Comparison of ENCODE assay signal across 17 mouse cellular contexts in genomic region chr6:8370624-8371023, GRCm38 (mm10).
DNase-seq lines count a peak whose midpoint lies in the region; ATAC-seq and TF ChIP-seq lines count a peak whose summit lies in the region.
"Had no signal": no experiment of that assay in that cellular context is flagged by ENCODE, and none has a peak within 500 bp of the region (broad histone marks: within the 10 kb centered on the region; RNA-seq: fewer than 3 reads in every experiment).

No protein-coding gene starts in this region.

- TF ChIP-seq CTCF in heart, postnatal 0 days (IDR thresholded peaks at IDR 0.05; ENCODE audit: low read depth): no peak
- no peak for TF ChIP-seq CTCF in lung, embryonic 14.5 days (IDR thresholded peaks at IDR 0.05; ENCODE audit: low read depth)
- TF ChIP-seq CTCF in lung, adult 2 months (IDR thresholded peaks at IDR 0.05; ENCODE audit: insufficient read depth, low read length): no peak

- peaks cover 7% of the 10 kb centered on the region; the same call in 1 of the 2 replicates for H3K4me1 ChIP-seq in heart, postnatal 0 days (ENCODE audit: control insufficient read depth, insufficient read depth)
- H3K4me1 ChIP-seq in lung, embryonic 14.5 days (ENCODE audit: insufficient read depth): no peaks in the 10 kb centered on the region
- no peaks in the 10 kb centered on the region for H3K4me1 ChIP-seq in lung, adult 2 months (ENCODE audit: control insufficient read depth, insufficient read depth, low read length)
- H3K4me1 ChIP-seq in kidney, embryonic 16.5 days (ENCODE audit: insufficient read depth, low read length): no peaks in the 10 kb centered on the region
- H3K4me1 ChIP-seq in stomach, embryonic 14.5 days (ENCODE audit: control insufficient read depth, insufficient read depth, low read length): no peaks in the 10 kb centered on the region
- H3K4me1 ChIP-seq: embryonic facial prominence, embryonic 12.5 days; liver, embryonic 12.5 days had no signal

- H3K27ac ChIP-seq in heart, postnatal 0 days (ENCODE audit: low read depth): no peak overlapping the region
- H3K27ac ChIP-seq in lung, embryonic 14.5 days (ENCODE audit: low read depth): no peak overlapping the region
- H3K27ac ChIP-seq in kidney, embryonic 16.5 days (ENCODE audit: low read length): no peak overlapping the region
- H3K27ac ChIP-seq in stomach, embryonic 14.5 days (ENCODE audit: low read length): no peak overlapping the region
- H3K27ac ChIP-seq: embryonic facial prominence, embryonic 12.5 days; heart, embryonic 15.5 days; liver, embryonic 12.5 days had no signal

- no peak overlapping the region for H3K9ac ChIP-seq in heart, postnatal 0 days (replicated peaks; ENCODE audit: low read depth, low read length)
- H3K9ac ChIP-seq in lung, embryonic 14.5 days: no peak overlapping the region
- no peak overlapping the region for H3K9ac ChIP-seq in kidney, embryonic 16.5 days (replicated peaks; ENCODE audit: low read length)
- H3K9ac ChIP-seq in stomach, embryonic 14.5 days (replicated peaks; ENCODE audit: low read depth, low read length): no peak overlapping the region
- H3K9ac ChIP-seq: embryonic facial prominence, embryonic 12.5 days; heart, embryonic 15.5 days; liver, embryonic 12.5 days had no signal

- WGBS in heart, postnatal 0 days: 68% methylated on average over 3 of the region's 3 CpGs
- 62% methylated on average over 3 of the region's 3 CpGs for WGBS in lung, embryonic 14.5 days
- 71% methylated on average over 3 of the region's 3 CpGs for WGBS in lung, adult 2 months
- 67% methylated on average over 3 of the region's 3 CpGs for WGBS in kidney, embryonic 16.5 days
- WGBS in stomach, embryonic 14.5 days: 61% methylated on average over 3 of the region's 3 CpGs

- H3K4me3 ChIP-seq in heart, postnatal 0 days (ENCODE audit: low read depth, low read length): no peak overlapping the region
- no peak overlapping the region for H3K4me3 ChIP-seq in lung, embryonic 14.5 days (ENCODE audit: low read depth, low read length)
- no peak overlapping the region for H3K4me3 ChIP-seq in lung, adult 2 months (replicated peaks; ENCODE audit: extremely low read depth, low read depth, low read length)
- H3K4me3 ChIP-seq in kidney, embryonic 16.5 days (ENCODE audit: low read length): no peak overlapping the region
- H3K4me3 ChIP-seq in stomach, embryonic 14.5 days (ENCODE audit: low read depth, low read length): no peak overlapping the region
- H3K4me3 ChIP-seq: embryonic facial prominence, embryonic 12.5 days; heart, embryonic 15.5 days; liver, embryonic 12.5 days had no signal

- H3K4me2 ChIP-seq in heart, postnatal 0 days (ENCODE audit: low read depth, low read length): no peak overlapping the region
- H3K4me2 ChIP-seq in lung, embryonic 14.5 days: no peak overlapping the region
- no peak overlapping the region for H3K4me2 ChIP-seq in kidney, embryonic 16.5 days (replicated peaks; ENCODE audit: low read depth, low read length)
- H3K4me2 ChIP-seq in stomach, embryonic 14.5 days (replicated peaks; ENCODE audit: low read depth, low read length): no peak overlapping the region
- H3K4me2 ChIP-seq: embryonic facial prominence, embryonic 12.5 days; heart, embryonic 15.5 days; liver, embryonic 12.5 days had no signal

- no peak for DNase-seq in heart, postnatal 0 days (ENCODE audit: low spot score)
- no peak for DNase-seq in heart, postnatal 36 days
- DNase-seq in lung, embryonic 14.5 days: peak; percentile 81
- no peak for DNase-seq in lung, adult 2 months
- DNase-seq in left cerebral cortex, postnatal 14 days (ENCODE audit: low spot score in 2 of 2): no peak
- DNase-seq: adrenal gland, adult 2 months; cerebellum, adult 11-12 months; cerebellum, postnatal 36 days; gastrocnemius, postnatal 25 days; right cerebral cortex, postnatal 25 days; thymus, adult 2 months had no signal

- TF ChIP-seq POLR2A in lung, adult 2 months (IDR thresholded peaks at IDR 0.05; ENCODE audit: borderline replicate concordance, extremely low read depth, low read depth, low read length): no peak

- no peak for TF ChIP-seq EP300 in heart, postnatal 0 days (IDR thresholded peaks at IDR 0.05; ENCODE audit: low read depth)

- ATAC-seq in heart, postnatal 0 days (ENCODE audit: insufficient read depth, low read depth): peak; percentile 44; the same call in 1 of the 2 replicates
- ATAC-seq in lung, embryonic 14.5 days (ENCODE audit: insufficient read depth): peak; percentile 93; the same call in 1 of the 2 replicates
- ATAC-seq in kidney, embryonic 16.5 days (ENCODE audit: low FRiP score, low TSS enrichment): peak; percentile 70; the same call in 1 of the 2 replicates
- ATAC-seq in stomach, embryonic 14.5 days (ENCODE audit: insufficient number of reproducible peaks, insufficient read depth, low FRiP score, low read depth): 0 out of 2 replicates have a peak, but pooled peaks have one; percentile 42
- ATAC-seq: liver, embryonic 12.5 days; midbrain, embryonic 16.5 days had no signal

- no peaks in the 10 kb centered on the region for H3K27me3 ChIP-seq in heart, postnatal 0 days (ENCODE audit: control insufficient read depth, insufficient read depth, low read length)
- H3K27me3 ChIP-seq in lung, embryonic 14.5 days (ENCODE audit: insufficient read depth, low read length): no peaks in the 10 kb centered on the region
- no peaks in the 10 kb centered on the region for H3K27me3 ChIP-seq in kidney, embryonic 16.5 days (ENCODE audit: insufficient read depth, low read length)
- H3K27me3 ChIP-seq in stomach, embryonic 14.5 days (ENCODE audit: control insufficient read depth, insufficient read depth, low read length): no peaks in the 10 kb centered on the region
- H3K27me3 ChIP-seq: embryonic facial prominence, embryonic 12.5 days; heart, embryonic 15.5 days; liver, embryonic 12.5 days had no signal

- intact Hi-C loops in heart, postnatal 36 days (cut with DNase I): no loop called here
- intact Hi-C loops in left cerebral cortex, postnatal 14 days (cut with DNase I): no loop called here

- no peaks in the 10 kb centered on the region for H3K9me3 ChIP-seq in heart, postnatal 0 days (replicated peaks; ENCODE audit: control insufficient read depth, low read length)
- no peaks in the 10 kb centered on the region for H3K9me3 ChIP-seq in lung, embryonic 14.5 days (ENCODE audit: low read depth, low read length)
- H3K9me3 ChIP-seq in kidney, embryonic 16.5 days (ENCODE audit: low read length): no peaks in the 10 kb centered on the region
- no peaks in the 10 kb centered on the region for H3K9me3 ChIP-seq in stomach, embryonic 14.5 days (ENCODE audit: control insufficient read depth, low read depth, low read length)
- H3K9me3 ChIP-seq: embryonic facial prominence, embryonic 12.5 days; heart, embryonic 15.5 days; liver, embryonic 12.5 days had no signal

- no peaks in the 10 kb centered on the region for H3K36me3 ChIP-seq in heart, postnatal 0 days (replicated peaks; ENCODE audit: control insufficient read depth, insufficient read depth, low read length)
- no peaks in the 10 kb centered on the region for H3K36me3 ChIP-seq in lung, embryonic 14.5 days (ENCODE audit: insufficient read depth)
- H3K36me3 ChIP-seq in kidney, embryonic 16.5 days (ENCODE audit: insufficient read depth, low read length): no peaks in the 10 kb centered on the region
- H3K36me3 ChIP-seq in stomach, embryonic 14.5 days (ENCODE audit: control insufficient read depth, insufficient read depth, low read length): no peaks in the 10 kb centered on the region
- H3K36me3 ChIP-seq: embryonic facial prominence, embryonic 12.5 days; heart, embryonic 15.5 days; liver, embryonic 12.5 days had no signal

Comparison
In these comparisons a context has a peak if more than half of its experiments do, and no peak if none do; other contexts are left out.
1. ATAC-seq: peak in every context shown above with its lines; median percentile 93 in lung, embryonic 14.5 days; 70 in kidney, embryonic 16.5 days; 44 in heart, postnatal 0 days; 42 in stomach, embryonic 14.5 days.